Mouse (Mus musculus) cerebellum, adult 2 months (tissue): ENCODE results near the gene Tmem52b.

ENCODE experiments used
- CTCF ChIP-seq: fragments of 200-500 bp; IDR thresholded peaks from 2 replicates; pipeline ENCODE4 v1.5.1; 2011; ENCODE audit warnings: low read depth, mild to moderate bottlenecking, control low read depth, low read length, moderate library complexity, borderline replicate concordance; ENCODE audit not compliant: insufficient read depth
- POLR2A ChIP-seq: fragments of 200-500 bp; IDR thresholded peaks from 2 replicates; pipeline ENCODE4 v1.6.1; 2011; ENCODE audit warnings: low read length, control low read depth, borderline replicate concordance; ENCODE audit not compliant: insufficient read depth

DNA sequence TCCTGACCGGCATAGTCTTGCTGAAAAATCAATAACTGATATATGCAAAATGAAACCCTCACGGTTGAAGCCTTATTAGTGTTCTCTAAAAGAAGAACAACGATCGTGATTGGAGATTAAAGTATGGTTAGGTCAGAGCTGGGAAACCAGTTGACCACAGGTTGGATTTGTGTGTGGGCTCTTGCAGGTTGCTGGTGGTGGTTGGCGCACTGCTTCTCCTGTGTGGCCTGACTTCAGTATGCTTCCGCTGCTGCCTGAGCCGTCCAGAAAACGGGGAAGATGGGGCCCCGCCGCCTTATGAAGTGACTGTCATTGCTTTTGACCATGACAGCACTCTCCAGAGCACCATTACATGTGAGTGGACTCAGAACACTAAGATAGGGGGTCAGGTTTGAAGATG is 4.0 kb downstream of the Tmem52b start:
- TF ChIP-seq CTCF (no peak), POLR2A (no peak)
